Mouse (Mus musculus) spleen, embryonic (tissue): ENCODE measurements around the gene H2-Aa.

Experiments
- CTCF ChIA-PET: fragments of 350-600 bp; sonication (Branson Sonifier 250); formaldehyde crosslinking; loops from one replicate; lab custom pipeline; 2022; lab: Charles Lee

Gene H2-Aa

DNA sequence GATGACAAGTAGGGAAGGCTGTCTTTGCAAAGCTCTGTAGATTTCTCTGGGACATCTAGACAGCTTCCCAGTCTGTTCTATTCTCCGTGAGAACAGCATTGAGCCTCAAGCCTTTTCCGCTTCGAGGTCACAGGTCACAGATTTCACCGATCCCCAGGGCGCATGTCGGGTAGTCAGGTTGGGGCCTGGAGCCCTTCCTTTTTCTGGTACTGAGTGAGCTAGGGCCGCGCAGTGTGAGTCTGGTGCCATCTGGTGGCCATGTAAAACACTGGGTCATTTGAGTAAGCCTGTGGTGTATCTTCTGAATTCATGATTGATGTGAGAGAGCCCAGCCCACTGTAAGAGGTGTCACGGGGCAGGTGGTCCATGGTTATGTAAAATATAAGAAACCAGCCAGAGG, 52.7 kb downstream of the H2-Aa start:
- CTCF ChIA-PET = interaction anchor here (0.8 to 1.2 kb wide), 2 partner anchors 65 to 158 kb away, joined by 3 to 4 read pairs; no protein-coding TSS in a partner anchor
